Mouse (Mus musculus): ENCODE results near the gene Map4k4.

Map4k4 gene

GRCm38 (mm10) chr1:39920616-39921015 is 19.9 kb downstream of the Map4k4 start:
- ChIA-PET POLR2A (interaction anchor here in 1 of 4 experiments (1.7 kb wide), 1 partner anchor 10 kb away, joined by 6 read pairs; no protein-coding TSS in a partner anchor), CTCF (no interaction called here)

- CTCF ChIA-PET: interaction anchor here in 2 of 4 experiments (0.6 to 1.2 kb wide), 2 partner anchors 10 to 14 kb away, joined by 3 to 6 read pairs; no protein-coding TSS in a partner anchor
- POLR2A ChIA-PET: interaction anchor here in 3 of 4 experiments (0.7 to 4.8 kb wide), 7 partner anchors 10 to 20 kb away, joined by 3 to 24 read pairs (median 15); no protein-coding TSS in a partner anchor
These were observed 21.3 kb downstream of the Map4k4 start for GRCm38 (mm10) chr1:39921996-39922395.

- POLR2A ChIA-PET: interaction anchor here (0.6 to 4.8 kb wide), 14 partner anchors 9 to 1790 kb away, joined by 3 to 28 read pairs (median 8); no protein-coding TSS in a partner anchor
- CTCF ChIA-PET: interaction anchor here in 2 of 4 experiments (0.5 to 2.1 kb wide), 5 partner anchors 10 to 85 kb away, joined by 3 to 10 read pairs (median 6); no protein-coding TSS in a partner anchor
These were observed 22.0 kb downstream of the Map4k4 start for GRCm38 (mm10) chr1:39922714-39923113.

- CTCF ChIA-PET: interaction anchor here in 2 of 4 experiments (0.5 to 2.1 kb wide), 3 partner anchors 13 to 84 kb away, joined by 3 to 6 read pairs (median 3); no protein-coding TSS in a partner anchor
- POLR2A ChIA-PET: interaction anchor here (0.7 to 4.8 kb wide), 23 partner anchors 9 to 1791 kb away, joined by 3 to 28 read pairs (median 4); partner anchors contain the start of gene Rfx8 (in 1 of the 4)
These were observed 23.0 kb downstream of the Map4k4 start for GRCm38 (mm10) chr1:39923395-39924337.

DNA sequence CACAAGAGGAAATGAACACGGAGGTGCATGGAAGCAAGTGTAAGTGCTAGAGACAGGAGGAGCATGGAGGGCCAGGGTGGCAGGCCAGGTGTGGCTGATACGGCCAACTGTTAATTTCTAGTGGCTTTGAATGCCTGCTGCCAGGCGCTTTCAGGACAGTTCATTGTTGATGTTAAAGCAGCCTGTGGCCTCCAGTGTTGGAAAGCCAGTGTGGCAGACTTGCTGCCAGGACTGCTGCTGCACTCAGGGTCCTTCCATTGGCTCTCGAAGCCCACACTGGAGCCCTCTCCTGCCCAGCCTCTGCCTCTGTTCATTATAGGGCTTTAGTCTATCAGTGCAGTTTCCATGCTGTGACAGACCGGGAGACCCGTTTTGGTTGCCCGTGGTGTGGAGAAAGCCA is 30.3 kb downstream of the Map4k4 start:
- CTCF ChIA-PET: no interaction called here
- POLR2A ChIA-PET: interaction anchor here in 2 of 4 experiments (1.6 to 1.8 kb wide), 2 partner anchors 14 to 21 kb away, joined by 5 read pairs; no protein-coding TSS in a partner anchor

GRCm38 (mm10) chr1:39932216-39932739 is 31.6 kb downstream of the Map4k4 start:
- CTCF ChIA-PET: interaction anchor here in 2 of 4 experiments (0.6 to 1.2 kb wide), 2 partner anchors 112 to 171 kb away, joined by 3 to 4 read pairs; no protein-coding TSS in a partner anchor
- POLR2A ChIA-PET: interaction anchor here in 2 of 4 experiments (0.9 to 1.8 kb wide), 12 partner anchors 9 to 214 kb away, joined by 3 to 8 read pairs (median 4); no protein-coding TSS in a partner anchor

GRCm38 (mm10) chr1:39932922-39933321 is 32.2 kb downstream of the Map4k4 start:
- POLR2A ChIA-PET: interaction anchor here in 3 of 4 experiments (0.6 to 1.8 kb wide), 8 partner anchors 9 to 172 kb away, joined by 3 to 6 read pairs (median 4); no protein-coding TSS in a partner anchor
- CTCF ChIA-PET: interaction anchor here in 1 of 4 experiments (0.6 kb wide), 1 partner anchor 112 kb away, joined by 4 read pairs; no protein-coding TSS in a partner anchor

GRCm38 (mm10) chr1:39934954-39935353 is 34.2 kb downstream of the Map4k4 start:
- POLR2A ChIA-PET: interaction anchor here in 3 of 4 experiments (0.6 to 3.4 kb wide), 9 partner anchors 10 to 216 kb away, joined by 3 to 28 read pairs (median 5); no protein-coding TSS in a partner anchor
- CTCF ChIA-PET: interaction anchor here in 1 of 4 experiments (0.8 kb wide), 1 partner anchor 41 kb away, joined by 3 read pairs; no protein-coding TSS in a partner anchor

- ChIA-PET CTCF (interaction anchor here in 3 of 4 experiments (0.5 to 2.3 kb wide), 11 partner anchors 9 to 1020 kb away, joined by 3 to 12 read pairs (median 3); no protein-coding TSS in a partner anchor), POLR2A (interaction anchor here in 3 of 4 experiments (0.6 to 3.4 kb wide), 16 partner anchors 9 to 357 kb away, joined by 3 to 28 read pairs (median 4); no protein-coding TSS in a partner anchor)
These were observed 34.9 kb downstream of the Map4k4 start for GRCm38 (mm10) chr1:39935616-39936015.

DNA sequence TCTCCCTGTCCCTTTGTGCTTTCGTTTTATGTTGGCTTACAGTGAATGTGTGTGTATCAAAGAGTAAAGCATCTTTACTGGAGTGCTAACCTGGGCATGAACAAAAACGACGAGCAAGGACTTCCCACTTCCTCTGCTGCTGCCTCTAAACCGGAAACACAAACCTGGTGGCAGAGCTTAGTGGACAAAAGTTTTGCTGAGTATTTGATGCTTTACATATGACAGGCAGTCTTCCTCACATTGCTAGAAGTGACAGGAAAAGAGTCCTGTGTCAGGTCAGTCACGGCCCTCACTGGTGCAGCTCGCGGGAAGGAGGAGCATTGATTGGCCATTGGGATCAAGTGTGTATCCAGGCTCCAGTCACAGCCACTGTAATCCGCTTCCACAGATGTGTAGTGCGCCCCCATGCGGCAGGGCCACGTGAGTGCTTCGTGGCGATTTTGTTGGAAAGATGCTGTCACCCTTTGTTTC is 35.7 kb downstream of the Map4k4 start:
- ChIA-PET POLR2A (interaction anchor here in 2 of 4 experiments (0.6 to 3.4 kb wide), 13 partner anchors 9 to 1461 kb away, joined by 3 to 28 read pairs (median 3); no protein-coding TSS in a partner anchor), CTCF (interaction anchor here in 3 of 4 experiments (0.5 to 2.3 kb wide), 17 partner anchors 9 to 748 kb away, joined by 3 to 12 read pairs (median 4); no protein-coding TSS in a partner anchor)

DNA sequence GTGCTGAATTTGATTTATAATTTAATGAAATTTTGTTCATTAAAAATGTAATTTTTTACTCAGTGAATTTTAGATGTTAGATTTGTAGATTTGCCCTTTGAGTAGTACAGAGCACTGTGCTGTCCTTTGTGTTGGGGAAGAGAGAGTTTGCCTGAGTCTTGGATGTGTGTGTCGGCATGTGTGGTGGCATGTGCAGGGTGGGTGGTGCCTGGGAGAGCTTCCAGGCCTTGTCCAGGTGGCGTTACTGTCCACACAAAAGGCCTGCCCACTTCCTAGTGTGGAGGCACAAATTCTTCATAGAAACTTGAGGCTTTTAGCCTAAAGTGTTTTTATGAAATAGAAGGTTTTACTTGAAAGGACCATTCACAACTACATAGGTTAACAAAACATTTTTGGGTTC is 36.2 kb downstream of the Map4k4 start:
- POLR2A ChIA-PET: interaction anchor here in 2 of 4 experiments (0.6 to 3.4 kb wide), 9 partner anchors 8 to 1460 kb away, joined by 3 to 28 read pairs (median 3); no protein-coding TSS in a partner anchor
- CTCF ChIA-PET: interaction anchor here in 3 of 4 experiments (0.9 to 2.3 kb wide), 11 partner anchors 12 to 251 kb away, joined by 3 to 12 read pairs (median 4); no protein-coding TSS in a partner anchor

GRCm38 (mm10) chr1:39937609-39938008 is 36.9 kb downstream of the Map4k4 start:
- ChIA-PET CTCF (interaction anchor here in 1 of 4 experiments (0.6 to 2.3 kb wide), 2 partner anchors 176 to 739 kb away, joined by 3 to 12 read pairs; no protein-coding TSS in a partner anchor), POLR2A (interaction anchor here in 1 of 4 experiments (1.2 to 1.5 kb wide), 3 partner anchors 11 to 19 kb away, joined by 3 to 5 read pairs (median 3); no protein-coding TSS in a partner anchor)

DNA sequence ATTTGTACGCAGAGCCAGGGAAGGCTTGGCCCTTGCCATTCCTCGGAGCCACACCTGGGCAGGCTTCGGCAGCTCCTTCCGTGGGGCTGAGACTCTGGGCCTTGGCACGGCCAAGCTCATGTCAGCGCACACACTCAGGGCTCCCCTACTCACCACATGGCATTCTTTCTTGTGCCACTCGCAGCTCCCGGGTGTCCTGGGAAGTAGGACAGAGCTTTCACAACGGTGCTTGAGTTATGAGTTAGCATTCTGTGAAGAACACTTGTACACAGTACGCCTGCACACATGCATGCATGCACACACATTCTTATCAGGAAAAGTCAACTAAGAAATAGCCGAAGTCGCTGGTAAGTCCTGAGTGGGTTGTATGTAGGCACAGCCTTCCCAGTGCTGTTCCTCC is 38.7 kb downstream of the Map4k4 start:
- ChIA-PET CTCF (interaction anchor here in 1 of 4 experiments (0.8 kb wide), 1 partner anchor 8 kb away, joined by 13 read pairs; no protein-coding TSS in a partner anchor), POLR2A (interaction anchor here in 1 of 4 experiments (0.9 to 1.6 kb wide), 3 partner anchors 9 to 83 kb away, joined by 3 to 4 read pairs (median 3); no protein-coding TSS in a partner anchor)

- ChIA-PET CTCF (no interaction called here), POLR2A (interaction anchor here in 2 of 4 experiments (0.7 to 1.9 kb wide), 8 partner anchors 16 to 182 kb away, joined by 3 to 5 read pairs (median 4); no protein-coding TSS in a partner anchor)
These were observed 39.6 kb downstream of the Map4k4 start for GRCm38 (mm10) chr1:39940342-39940741.

DNA sequence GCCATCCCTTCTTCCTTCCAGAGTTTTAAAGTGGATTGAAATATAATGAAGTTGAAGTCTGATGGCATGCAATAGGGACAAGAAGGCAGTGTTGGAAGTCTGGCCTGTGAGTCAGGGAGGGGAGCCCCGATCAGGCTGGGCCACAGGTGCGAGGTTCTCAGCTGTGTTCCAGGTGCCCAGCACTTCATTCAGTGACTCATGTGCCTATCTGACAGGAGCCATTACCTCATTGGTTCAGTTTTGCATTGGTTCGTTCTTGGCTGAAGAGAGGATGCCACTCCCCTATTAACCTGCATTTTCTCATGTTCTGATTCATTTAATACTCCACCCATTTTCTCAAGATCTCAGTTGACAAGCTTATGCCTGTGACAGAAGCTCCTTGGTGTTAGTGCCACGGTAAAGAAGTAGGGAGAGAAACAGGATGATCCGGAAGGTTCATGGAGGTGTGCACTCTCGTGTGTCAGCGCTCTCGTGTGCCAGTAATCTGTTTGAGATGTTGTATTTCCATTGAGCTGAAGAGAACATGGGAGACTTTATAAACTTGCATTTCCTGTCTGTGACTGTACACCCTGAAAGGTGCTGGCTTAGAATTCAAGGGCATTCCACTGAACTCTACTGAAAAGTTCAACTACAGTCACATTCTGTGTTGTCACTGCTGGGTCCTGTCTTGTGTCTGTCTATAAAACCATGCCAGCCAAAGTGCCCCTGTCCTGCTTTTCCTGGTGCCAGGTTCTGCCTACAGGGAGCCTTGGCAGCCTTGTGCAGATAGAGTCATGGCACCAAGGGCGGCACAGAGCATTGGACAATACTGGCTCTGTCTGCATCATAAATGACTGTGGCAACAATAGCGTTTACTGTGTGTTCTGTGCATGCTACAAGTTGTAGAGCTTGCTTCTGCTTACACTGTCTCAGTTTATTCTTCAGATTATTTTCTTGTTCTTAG is 40.8 kb downstream of the Map4k4 start:
- ChIA-PET CTCF (no interaction called here), POLR2A (interaction anchor here in 2 of 4 experiments (0.5 to 1.9 kb wide), 9 partner anchors 15 to 91 kb away, joined by 3 to 6 read pairs (median 4); no protein-coding TSS in a partner anchor)

- POLR2A ChIA-PET: interaction anchor here in 1 of 4 experiments (1.7 kb wide), 1 partner anchor 18 kb away, joined by 6 read pairs; no protein-coding TSS in a partner anchor
These were observed 42.2 kb downstream of the Map4k4 start for GRCm38 (mm10) chr1:39942935-39943334.

More at GRCm38 (mm10) chr1:39942935-39943334, 42.2 kb downstream of the Map4k4 start:
- CTCF ChIA-PET: no interaction called here
